ENCODE assay signal across 26 mouse cellular contexts in the genomic region with DNA sequence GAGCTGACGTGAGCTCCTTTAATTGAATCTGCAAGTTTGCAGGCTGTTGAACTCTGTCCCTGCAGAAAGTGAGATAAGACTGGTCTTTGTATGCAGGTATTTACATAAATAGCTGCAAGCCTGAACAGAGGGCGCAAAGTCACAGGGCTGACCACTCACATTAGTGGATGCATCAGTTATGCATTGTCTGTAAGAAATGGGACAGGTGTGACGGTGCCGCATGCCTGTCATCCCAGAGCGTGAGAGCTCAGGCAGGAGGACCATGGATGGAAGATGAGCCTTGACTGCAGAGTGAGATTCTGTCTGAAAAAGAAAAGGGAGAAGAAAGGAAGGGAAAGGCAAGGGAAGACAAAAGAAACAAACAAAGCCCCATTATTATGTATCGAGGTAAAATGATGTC. TPM values are rescaled to one million over a fixed set of nuclear protein-coding genes. Genes with fewer than 3 reads are reported as not detected.
"Had no signal": no experiment of that assay in that cellular context is flagged by ENCODE, and none has a peak within 500 bp of the region (broad histone marks: within the 10 kb centered on the region; RNA-seq: fewer than 3 reads in every experiment).

No protein-coding gene starts in this region.

- ATAC-seq: liver, postnatal 0 days; lung, postnatal 0 days had no signal

- H3K27me3 ChIP-seq: liver, embryonic 13.5 days; liver, embryonic 15.5 days; lung, embryonic 15.5 days; megakaryocyte, embryonic 14.5 days; midbrain, embryonic 12.5 days; neural tube, embryonic 13.5 days; neural tube, embryonic 15.5 days had no signal

- H3K9me3 ChIP-seq: liver, embryonic 13.5 days; liver, embryonic 15.5 days; lung, embryonic 15.5 days; megakaryocyte, embryonic 14.5 days; midbrain, embryonic 12.5 days; neural tube, embryonic 13.5 days; neural tube, embryonic 15.5 days had no signal

- H3K36me3 ChIP-seq: liver, embryonic 13.5 days; liver, embryonic 15.5 days; lung, embryonic 15.5 days; midbrain, embryonic 12.5 days; neural tube, embryonic 13.5 days; neural tube, embryonic 15.5 days had no signal

- H3K9ac ChIP-seq: liver, embryonic 13.5 days; liver, embryonic 15.5 days; liver, postnatal 0 days; lung, embryonic 15.5 days; midbrain, embryonic 12.5 days; neural tube, embryonic 13.5 days; neural tube, embryonic 15.5 days had no signal

- H3K4me2 ChIP-seq: liver, embryonic 11.5 days; liver, embryonic 13.5 days; liver, embryonic 15.5 days; lung, embryonic 15.5 days; midbrain, embryonic 12.5 days; neural tube, embryonic 13.5 days; neural tube, embryonic 15.5 days had no signal

- DNase-seq: liver, embryonic 13.5 days; liver, postnatal 0 days; lung, adult 2 months; lung, postnatal 14 days; lung, postnatal 36 days; right cerebral cortex, adult 18-20 months; right cerebral cortex, postnatal 25 days; right cerebral cortex, postnatal 4 days; spleen, adult 18-20 months; thymus, adult 18-20 months; thymus, postnatal 14 days; thymus, postnatal 36 days had no signal

- H3K4me1 ChIP-seq: liver, embryonic 13.5 days; liver, embryonic 15.5 days; lung, embryonic 15.5 days; megakaryocyte, embryonic 14.5 days; midbrain, embryonic 12.5 days; neural tube, embryonic 13.5 days; neural tube, embryonic 15.5 days had no signal

- H3K27ac ChIP-seq: liver, embryonic 13.5 days; liver, embryonic 15.5 days; lung, embryonic 15.5 days; macrophage; midbrain, embryonic 12.5 days; neural tube, embryonic 13.5 days; neural tube, embryonic 15.5 days had no signal

- H3K4me3 ChIP-seq: liver, embryonic 13.5 days; liver, embryonic 15.5 days; lung, embryonic 15.5 days; megakaryocyte, embryonic 14.5 days; midbrain, embryonic 12.5 days; neural tube, embryonic 13.5 days; neural tube, embryonic 15.5 days had no signal

RNA-seq across cellular contexts. Expression of a gene that starts 36.2 kb away (rescaled TPM):
- total RNA-seq: megakaryocyte progenitor cell, adult 5-6 weeks; monocyte, adult 5-6 weeks had no signal
- polyA plus RNA-seq: liver, embryonic 11.5 days; liver, embryonic 13.5 days; liver, postnatal 0 days; lung, embryonic 15.5 days; lung, postnatal 0 days; macrophage; neural tube, embryonic 13.5 days; small intestine, adult 2 months; stomach, embryonic 14.5 days; thymus, postnatal 0 days had no signal

RNA-seq across cellular contexts. Expression of a gene that starts 56.6 kb away (rescaled TPM):
- total RNA-seq: megakaryocyte progenitor cell, adult 5-6 weeks; monocyte, adult 5-6 weeks had no signal
